Mouse (Mus musculus) mature B cell (primary cell): ENCODE data around the gene Sept8.

Experiments
- in situ Hi-C: fragments of 300-500 bp; cut with MboI; formaldehyde crosslinking; loops from 2 replicates; pipeline ENCODE4 v1.14.3; 2019

The Sept8 gene

DNA sequence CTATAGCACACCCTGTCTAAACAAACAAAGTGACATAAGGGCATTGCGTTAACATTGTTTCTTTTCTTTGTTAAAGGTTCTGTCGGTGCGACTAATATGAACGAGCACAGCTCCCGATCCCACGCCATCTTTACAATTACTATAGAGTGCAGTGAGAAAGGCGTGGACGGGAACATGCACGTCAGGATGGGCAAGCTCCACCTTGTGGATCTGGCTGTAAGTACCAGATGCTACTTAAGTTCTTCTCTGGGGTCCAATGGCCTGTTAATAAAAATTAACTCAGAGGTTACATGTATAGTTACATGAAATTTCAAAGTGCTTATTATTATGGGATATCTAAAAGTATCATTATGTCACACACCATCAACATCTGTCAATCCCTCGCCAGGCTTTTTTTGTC, 64.1 kb downstream of the Sept8 start:
- in situ Hi-C loops: no loop called here

DNA sequence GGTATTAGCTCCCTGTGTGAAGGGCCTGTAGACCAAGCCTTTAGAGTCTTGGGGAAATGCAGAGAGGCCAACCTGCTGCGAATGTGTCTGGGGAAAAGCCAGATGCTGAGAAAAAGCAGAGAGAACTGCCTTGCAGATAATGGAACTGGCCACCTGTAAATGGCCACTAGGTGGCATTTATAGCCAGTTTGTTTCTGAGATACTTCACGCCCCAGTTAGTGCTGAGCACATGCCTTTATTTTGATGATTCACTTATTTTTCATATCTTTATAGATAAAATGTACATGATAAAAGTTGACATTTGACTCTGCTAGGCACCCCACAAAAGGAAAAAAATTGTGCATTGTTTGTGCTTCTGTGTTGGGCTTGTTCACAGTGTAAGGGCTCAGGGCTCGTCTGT, 65.8 kb downstream of the Sept8 start:
- in situ Hi-C loops: no loop called here

DNA sequence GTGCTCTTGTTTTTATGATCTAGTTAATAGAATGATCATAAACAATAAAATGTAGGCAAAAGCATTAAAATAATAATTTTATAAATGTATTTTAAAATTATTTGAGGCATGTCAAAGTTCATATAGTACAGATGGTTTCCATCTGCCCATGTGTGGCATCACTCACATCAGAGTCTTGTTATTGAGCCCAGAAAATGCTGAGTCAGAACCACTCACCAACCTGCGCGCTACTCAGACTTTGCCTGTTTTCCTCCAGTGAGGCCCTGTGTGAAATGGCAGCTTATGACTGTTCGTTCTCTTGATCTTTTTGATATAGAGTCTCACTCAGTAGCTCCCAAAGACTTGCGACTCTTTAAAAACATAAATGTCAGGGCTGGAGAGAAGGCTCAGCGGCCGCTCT, 66.5 kb downstream of the Sept8 start:
- in situ Hi-C loops: no loop called here

DNA sequence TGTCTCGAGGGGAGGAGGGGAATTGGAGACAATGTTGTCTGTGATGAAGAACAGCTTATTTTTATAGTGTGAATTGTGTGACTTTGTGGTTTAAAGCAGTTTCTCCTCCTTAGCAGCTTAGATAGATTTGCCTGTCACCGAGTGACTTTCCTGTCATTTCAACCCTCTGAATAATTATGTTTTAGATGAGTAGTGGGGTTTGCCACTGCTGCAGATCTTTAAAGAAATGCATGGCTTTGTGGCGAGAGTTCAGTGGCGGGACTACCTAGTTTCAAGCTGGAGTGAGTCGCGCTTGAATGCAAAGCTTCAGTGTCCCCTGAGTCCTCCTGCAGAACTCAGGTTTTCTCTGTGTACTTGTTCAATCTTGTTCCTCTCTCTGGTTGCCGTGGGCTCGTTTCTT, 69.2 kb downstream of the Sept8 start:
- in situ Hi-C loops: no loop called here

DNA sequence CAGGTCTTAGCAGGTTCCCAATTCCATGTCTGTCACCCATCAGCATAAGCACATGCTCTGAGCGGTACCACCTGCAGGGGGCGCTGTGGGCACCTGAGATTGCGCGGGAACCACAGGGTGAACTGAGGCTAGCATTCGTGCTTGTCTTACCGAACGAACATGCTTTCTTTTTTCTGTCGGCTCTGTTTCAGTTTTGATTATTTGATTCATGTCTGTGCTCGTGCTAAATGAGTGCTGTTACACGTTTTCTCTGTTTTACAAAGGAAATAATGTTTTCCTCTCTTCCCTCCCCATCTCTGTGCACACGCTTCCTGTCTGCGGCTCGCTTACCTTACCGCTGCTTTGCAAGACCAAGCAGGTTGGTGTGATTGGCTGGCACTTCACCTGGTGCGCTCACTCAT, 71.3 kb downstream of the Sept8 start:
- in situ Hi-C loops: loop anchor here (5.0 kb wide), 1 partner anchor 37 kb away; no protein-coding TSS in a partner anchor

DNA sequence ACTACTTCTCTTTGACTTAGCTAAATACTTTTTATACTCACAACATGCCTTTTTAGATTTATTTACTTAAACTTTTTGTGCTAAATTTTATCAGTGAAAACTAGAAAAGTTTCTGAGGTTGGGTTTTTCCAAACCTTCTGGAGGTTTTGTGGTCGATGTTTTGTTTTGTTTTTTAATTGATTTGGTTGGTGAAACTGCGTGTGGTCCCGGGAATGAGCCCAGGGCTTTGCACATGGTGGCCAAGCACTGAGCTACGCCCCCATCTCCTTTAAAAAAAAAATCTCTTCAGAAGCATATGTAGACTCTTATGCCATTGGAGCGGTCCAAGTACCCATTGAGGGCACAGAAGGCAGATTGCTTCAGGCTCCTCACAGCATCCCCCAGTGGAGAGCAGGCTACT, 72.1 kb downstream of the Sept8 start:
- in situ Hi-C loops: loop anchor here (5.0 kb wide), 1 partner anchor 36 kb away; no protein-coding TSS in a partner anchor
